Mouse (Mus musculus) NIH3T3 (cell line): ENCODE data around the gene St6galnac4.
A peak's percentile ranks its signal among the peaks of the same experiment; 100 is the strongest.

Experiments used
- DNase-seq: peaks from one replicate; pipeline ENCODE4 v3.0.0-alpha.2; 2012; ENCODE audit warnings: low read depth

Gene St6galnac4

GRCm38 (mm10) chr2:32627266-32628043 lies 40.6 kb downstream of the St6galnac4 start:
- no peak for DNase-seq

DNA sequence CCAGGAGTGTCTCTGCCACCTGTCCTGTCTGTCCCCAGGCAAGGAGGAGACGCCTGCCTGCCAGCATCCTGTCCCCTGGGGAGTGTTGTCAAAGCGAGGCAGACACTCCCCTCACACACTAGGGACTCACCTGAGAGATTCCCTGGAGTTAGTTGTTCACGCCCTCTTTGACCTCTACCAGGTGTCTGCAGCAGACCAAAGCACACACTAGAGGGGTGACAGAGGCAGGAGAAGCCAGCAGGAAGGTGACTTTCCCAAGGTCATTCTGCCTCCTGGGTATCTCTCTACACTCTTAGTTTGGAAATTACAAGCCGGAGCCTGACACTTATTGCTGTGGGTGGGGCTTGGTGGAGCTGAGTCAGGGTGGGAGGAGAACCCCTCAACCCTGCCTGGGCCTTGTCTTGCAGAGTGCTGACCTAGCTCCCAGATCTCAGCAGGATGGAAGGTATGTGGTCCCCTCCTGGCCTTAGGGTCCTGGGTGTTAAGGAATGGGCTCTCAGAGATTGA lies 41.2 kb downstream of the St6galnac4 start:
- DNase-seq, result peak; percentile 72

DNA sequence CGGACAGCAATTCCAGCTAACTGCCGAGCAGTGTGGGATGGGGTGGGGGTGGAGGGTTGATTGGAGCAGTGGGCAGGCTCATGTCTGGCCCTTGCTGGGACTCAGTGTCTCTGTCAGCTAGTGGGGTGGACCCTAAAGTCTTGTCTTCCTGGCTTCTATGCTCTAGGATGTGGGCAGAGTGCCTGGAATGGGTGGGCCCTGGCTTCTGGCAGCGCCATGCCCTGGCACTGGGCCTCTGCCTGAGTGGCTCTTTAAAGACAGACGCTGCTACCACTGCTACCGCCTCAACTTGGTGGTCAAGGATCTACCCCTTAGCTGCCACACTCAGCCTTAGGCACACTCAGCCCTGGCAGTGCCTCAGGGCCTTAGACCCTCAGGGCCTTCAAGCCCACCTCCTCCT lies 41.8 kb downstream of the St6galnac4 start:
- peak; percentile 91 for DNase-seq

GRCm38 (mm10) chr2:32629276-32629976 lies 42.5 kb downstream of the St6galnac4 start:
- DNase-seq, result peak; percentile 92

- DNase-seq, result no peak
These were observed 43.1 kb downstream of the St6galnac4 start for GRCm38 (mm10) chr2:32630036-32630435.

- no peak for DNase-seq
These were observed 44.2 kb downstream of the St6galnac4 start for GRCm38 (mm10) chr2:32631046-32631445.

GRCm38 (mm10) chr2:32631737-32632394 lies 45.0 kb downstream of the St6galnac4 start:
- DNase-seq, result peak; percentile 89

DNA sequence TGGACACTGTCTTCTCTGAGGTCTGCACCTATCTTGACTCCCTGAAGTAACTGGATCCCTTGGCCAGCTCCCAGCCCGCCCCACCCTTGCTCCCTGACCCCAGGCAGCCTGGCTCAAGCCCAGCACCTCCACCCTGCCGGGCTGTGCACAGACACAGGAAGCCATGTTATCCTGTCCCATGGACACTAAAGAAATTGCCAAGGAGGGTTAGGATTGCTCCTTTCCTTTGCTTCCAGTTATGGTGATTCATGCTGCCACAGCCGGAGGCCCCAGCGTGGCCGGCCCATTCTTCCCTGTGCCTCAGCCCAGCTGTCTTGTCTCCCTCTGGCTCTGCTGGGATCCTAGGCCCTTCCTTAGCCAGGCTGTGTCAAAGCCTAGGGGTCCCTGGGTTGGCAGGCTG lies 46.8 kb downstream of the St6galnac4 start:
- DNase-seq, result peak; percentile 78

GRCm38 (mm10) chr2:32634277-32635105 lies 47.6 kb downstream of the St6galnac4 start:
- no peak for DNase-seq

DNA sequence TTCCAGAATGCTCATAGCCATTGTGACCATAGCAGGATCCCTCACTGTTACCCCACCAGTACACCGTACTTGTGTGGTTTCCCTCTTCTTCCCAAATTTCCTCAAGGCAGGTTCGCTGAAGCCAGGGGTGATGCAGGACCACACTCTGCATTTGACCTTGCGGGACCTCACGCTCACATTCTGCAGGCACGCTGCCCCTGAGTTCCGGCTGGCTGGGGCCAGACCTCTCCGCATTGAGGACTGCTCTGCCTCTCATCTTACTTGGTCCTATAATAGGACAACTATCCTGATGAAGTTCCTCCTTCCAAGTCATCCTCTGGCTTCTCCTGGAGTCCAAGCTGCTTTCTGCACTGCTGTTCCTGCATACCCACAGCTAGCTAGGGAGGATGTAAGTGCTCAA lies 49.7 kb downstream of the St6galnac4 start:
- no peak for DNase-seq

DNA sequence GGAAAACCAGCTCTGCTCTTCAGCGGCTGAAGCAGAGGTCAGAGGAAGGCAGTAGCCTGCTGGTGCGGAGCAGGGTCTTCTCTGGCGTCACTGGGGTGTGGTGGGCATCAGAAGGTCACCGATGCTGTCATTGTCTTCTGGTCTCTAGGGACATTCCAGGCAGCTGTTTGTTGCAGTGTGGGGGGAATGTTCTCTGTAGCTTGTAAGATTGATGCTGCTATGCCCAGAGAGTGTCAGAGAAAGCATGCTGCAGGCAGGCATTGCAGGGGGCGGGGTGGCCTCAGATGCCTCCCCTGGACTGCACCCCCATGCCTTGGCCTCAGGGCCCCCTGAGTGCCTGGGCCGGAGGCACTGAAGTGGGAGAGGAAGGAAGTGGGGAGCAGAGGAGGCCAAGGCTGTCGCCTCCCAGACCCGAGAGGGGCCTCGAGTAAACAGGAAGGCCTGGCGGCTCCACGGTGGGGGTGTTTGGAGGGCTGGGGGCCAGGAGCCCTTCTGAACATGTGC lies 50.9 kb downstream of the St6galnac4 start:
- no peak for DNase-seq

- DNase-seq, result no peak
These were observed 52.7 kb downstream of the St6galnac4 start for GRCm38 (mm10) chr2:32639632-32640031.

- no peak for DNase-seq
These were observed 53.7 kb downstream of the St6galnac4 start for GRCm38 (mm10) chr2:32640550-32641051.

DNA sequence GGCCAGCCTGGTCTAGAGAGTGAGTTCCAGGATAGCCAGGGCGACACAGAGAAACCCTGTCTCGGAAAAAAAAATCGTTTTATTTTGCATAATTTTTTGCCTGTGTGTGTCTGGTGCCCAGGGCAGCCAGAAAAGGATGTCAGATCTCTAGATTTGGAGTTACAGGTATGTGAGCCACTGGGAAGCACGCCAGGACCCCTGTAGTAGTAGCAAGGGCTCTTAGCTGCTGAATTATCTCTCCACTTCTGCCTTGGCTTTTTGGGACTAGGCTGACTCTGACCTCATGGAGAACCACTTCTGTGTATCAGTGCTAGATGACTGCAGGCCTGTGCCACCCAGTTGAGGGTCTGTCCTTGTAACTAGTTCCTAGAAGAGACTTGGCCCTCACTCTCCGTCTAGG lies 54.9 kb downstream of the St6galnac4 start:
- no peak for DNase-seq

DNA sequence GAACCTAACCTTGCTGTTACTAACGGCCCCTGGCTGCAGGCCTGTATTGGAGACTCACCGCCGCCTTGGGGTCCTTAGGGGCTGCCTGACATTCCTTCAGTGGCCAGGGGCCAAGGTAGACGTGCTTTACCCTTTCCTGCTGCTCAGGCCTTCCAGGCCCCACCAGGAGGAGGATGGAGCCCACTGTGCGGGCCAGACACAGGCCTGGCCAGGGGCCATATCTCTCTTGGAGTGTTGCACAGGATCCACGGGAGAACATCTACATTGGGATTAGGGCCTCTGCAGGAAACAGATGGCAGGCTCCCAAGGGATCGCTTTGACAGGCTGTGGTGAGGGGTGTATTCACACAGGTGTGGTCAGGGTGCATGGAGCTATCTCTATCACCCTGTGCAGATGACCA lies 55.9 kb downstream of the St6galnac4 start:
- DNase-seq, result no peak

- no peak for DNase-seq
These were observed 57.2 kb downstream of the St6galnac4 start for GRCm38 (mm10) chr2:32644083-32644482.

DNA sequence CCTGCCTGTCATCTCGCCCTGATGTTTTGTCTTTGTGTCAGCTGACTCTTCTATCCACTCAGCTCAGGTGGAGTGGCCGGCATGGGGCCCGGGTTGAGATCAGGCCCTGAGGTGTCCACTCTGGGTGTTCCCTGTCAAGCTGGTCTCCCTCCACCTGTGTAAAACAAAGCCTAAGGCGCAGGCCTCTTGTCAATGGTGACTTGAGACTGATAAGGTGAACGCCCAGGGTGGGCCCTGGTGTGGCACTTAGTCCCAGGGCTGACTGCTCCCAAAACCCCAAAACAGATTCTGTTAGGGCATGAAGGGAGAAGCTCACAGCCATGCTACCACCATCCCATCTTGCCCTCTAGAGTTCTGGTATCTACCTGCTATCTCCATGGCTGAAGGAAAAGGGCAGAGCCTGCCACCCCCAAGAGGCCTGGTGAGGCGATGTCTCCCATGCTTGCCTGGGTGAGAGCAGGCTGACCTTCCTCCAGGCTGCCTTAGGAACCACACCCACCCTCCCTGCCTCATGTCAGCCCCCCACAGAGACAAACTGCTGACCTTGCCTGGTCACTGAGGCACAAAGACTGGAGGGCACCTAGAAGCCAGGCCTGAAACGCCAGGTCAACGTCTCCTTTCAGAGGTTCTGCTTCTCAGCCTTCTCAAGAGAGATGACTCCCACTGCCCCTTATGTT lies 58.0 kb downstream of the St6galnac4 start:
- DNase-seq, result no peak

- DNase-seq, result no peak
These were observed 58.8 kb downstream of the St6galnac4 start for GRCm38 (mm10) chr2:32645647-32646046.

- DNase-seq, result no peak
These were observed 59.6 kb downstream of the St6galnac4 start, which contains the start of gene Eng for GRCm38 (mm10) chr2:32646379-32647056. Gene Eng, plus strand, starts transcription at chr2:32646595.

GRCm38 (mm10) chr2:32647366-32647765 lies 60.5 kb downstream of the St6galnac4 start:
- DNase-seq, result no peak
